Mouse (Mus musculus): Measurements from ENCODE around the gene Olfr749.

DNA sequence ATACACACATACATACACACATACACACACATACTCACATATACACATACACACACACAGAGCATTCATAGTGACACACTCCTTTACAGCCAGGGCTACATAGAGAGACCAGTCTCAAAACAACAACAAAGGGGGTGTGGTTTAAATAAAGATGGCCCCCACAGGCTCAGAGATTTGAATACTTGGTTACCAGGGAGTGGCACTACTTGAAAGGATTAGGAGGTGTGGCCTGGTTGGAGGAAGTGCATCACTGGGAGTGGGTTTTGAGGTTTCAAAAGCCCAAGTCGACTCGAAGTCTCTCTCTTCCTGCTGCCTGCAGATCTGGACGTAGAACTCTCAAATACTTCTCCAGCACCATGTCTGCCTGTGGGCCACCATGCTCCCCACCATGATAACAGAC is 37.3 kb upstream of the Olfr749 start:
- no peak for TF ChIP-seq POLR2A (IDR thresholded peaks at IDR 0.05; ENCODE audit: insufficient read depth, low read length)
- no peak for TF ChIP-seq CTCF (IDR thresholded peaks at IDR 0.05; ENCODE audit: low read depth, low read length)

Measured in ES-Bruce4 (cell line).